Mouse (Mus musculus) forebrain, embryonic 10.5 days (tissue): ENCODE data around the gene Sdhaf4. TPM values are rescaled to one million over a fixed set of nuclear protein-coding genes. Genes with fewer than 3 reads are reported as not detected.

ENCODE experiments used
- DNase-seq: peaks from one replicate; pipeline ENCODE4 v3.0.0-alpha.2; 2017; ENCODE audit warnings: low spot score; ENCODE audit errors: extremely low spot score
- H3K27ac ChIP-seq: fragments of 300-500 bp; sonication (generic); 2 replicates; pipeline ENCODE4 v1.5.1; 2016; ENCODE audit warnings: mild to moderate bottlenecking
- H3K27me3 ChIP-seq: fragments of 300-500 bp; sonication (generic); 2 replicates; pipeline ENCODE4 v1.6.1; 2016; ENCODE audit warnings: mild to moderate bottlenecking; ENCODE audit not compliant: poor library complexity, severe bottlenecking
- H3K36me3 ChIP-seq: fragments of 300-500 bp; sonication (generic); replicated peaks from 2 replicates; pipeline ENCODE4 v1.6.1; 2016; ENCODE audit warnings: mild to moderate bottlenecking, moderate library complexity
- H3K4me1 ChIP-seq: fragments of 300-500 bp; sonication (generic); 2 replicates; pipeline ENCODE4 v1.6.1; 2016
- H3K4me3 ChIP-seq: fragments of 300-500 bp; sonication (generic); 2 replicates; pipeline ENCODE4 v1.5.1; 2016; ENCODE audit warnings: mild to moderate bottlenecking, moderate library complexity
- H3K9me3 ChIP-seq: fragments of 300-500 bp; sonication (generic); 2 replicates; pipeline ENCODE4 v1.6.1; 2016; ENCODE audit warnings: mild to moderate bottlenecking, moderate library complexity
- WGBS: fragments of 180-500 bp; shearing (Covaris S2); methylation state at CpG from one replicate; pipeline ENCODE4 v1.1.7; 2016; 5-methylcytosine and 5-hydroxymethylcytosine counted together
- polyA plus RNA-seq: library from polyadenylated mRNA; unstranded; fragments of >200 nt; fragmentation: Nextera tagmentation; extraction: Ambion mirVana; gene quantifications from 2 replicates; pipeline ENCODE4 v1.2.1, GENCODE M21; 2016

The Sdhaf4 gene
- polyA plus RNA-seq, 1 experiment from 2014 or later: 77.0 TPM

DNA sequence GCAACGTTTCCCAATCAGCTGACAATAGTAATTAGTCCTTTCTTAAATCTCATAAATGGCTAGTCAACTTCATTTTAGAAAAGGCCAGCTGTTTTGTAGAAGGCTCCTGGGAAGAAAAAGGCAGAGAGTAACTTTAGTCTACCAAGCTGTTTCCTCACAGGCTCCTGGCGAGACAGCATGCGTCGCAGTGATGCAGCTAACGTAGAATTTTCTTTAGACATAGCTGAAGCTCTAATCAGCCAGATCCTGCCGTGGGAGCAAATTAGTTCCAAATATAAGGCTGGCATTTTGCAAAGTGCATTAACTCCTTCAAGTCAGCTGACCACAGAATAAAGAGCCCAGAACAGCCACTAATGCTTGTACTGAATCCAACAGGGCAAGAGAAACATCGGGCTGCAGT lies 57.2 kb downstream of the Sdhaf4 start:
- Histone ChIP-seq H3K27me3 (peaks cover 38% of the 10 kb centered on the region), H3K4me3 (no peak overlapping the region), H3K4me1 (peaks cover 17% of the 10 kb centered on the region), H3K36me3 (no peaks in the 10 kb centered on the region), H3K9me3 (peaks cover 3% of the 10 kb centered on the region; the same call in 1 of the 2 replicates), H3K27ac (no peak overlapping the region)
- no peak for DNase-seq
- WGBS: 56% methylated on average over 7 of the region's 7 CpGs

Other genes with a start within 250 kb of the Sdhaf4 start
- gene B3gat2, start 243.9 kb downstream of the Sdhaf4 start, polyA plus RNA-seq: 0.55 and 0.77 TPM in 2 replicates
- 29.1 and 29.4 TPM in 2 replicates for gene Smap1, start 83.3 kb downstream of the Sdhaf4 start, polyA plus RNA-seq
- gene Fam135a, start 94.7 kb upstream of the Sdhaf4 start, polyA plus RNA-seq: 41.1 and 41.9 TPM in 2 replicates
- gene Col9a1, start 172.0 kb upstream of the Sdhaf4 start, polyA plus RNA-seq: 20.3 and 32.1 TPM in 2 replicates